Mouse (Mus musculus): ENCODE measurements around the gene Etv6. TPM values are rescaled to one million over a fixed set of nuclear protein-coding genes. Genes with fewer than 3 reads are reported as not detected.

Gene Etv6
- total RNA-seq, 2 experiments from 2014 or later, result 11.4 to 11.8 TPM

DNA sequence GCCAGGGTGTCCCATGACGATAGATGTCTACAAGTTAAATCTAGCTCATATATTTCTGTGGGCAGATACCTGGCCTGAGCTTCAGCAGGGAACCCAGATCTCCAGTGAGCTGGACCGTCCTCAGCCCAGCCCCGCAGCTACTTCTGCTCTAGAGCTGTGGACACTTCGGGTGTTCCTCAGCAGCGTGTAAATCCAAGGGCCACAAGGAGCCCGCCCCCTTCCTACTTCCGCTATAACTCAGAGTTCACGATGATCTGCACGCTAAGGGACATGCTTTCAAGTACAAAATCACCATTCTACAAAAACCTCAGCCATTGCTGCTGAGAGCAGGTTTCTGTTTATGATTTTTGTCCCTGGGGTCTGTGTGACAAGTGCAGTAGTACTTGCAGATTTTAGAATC, 211.8 kb downstream of the Etv6 start:
- DNase-seq (ENCODE audit: low spot score in 2 of 2), result no peak

GRCm38 (mm10) chr6:134248720-134249119, 213.2 kb downstream of the Etv6 start:
- no peak for DNase-seq (ENCODE audit: low spot score in 2 of 2)

DNA sequence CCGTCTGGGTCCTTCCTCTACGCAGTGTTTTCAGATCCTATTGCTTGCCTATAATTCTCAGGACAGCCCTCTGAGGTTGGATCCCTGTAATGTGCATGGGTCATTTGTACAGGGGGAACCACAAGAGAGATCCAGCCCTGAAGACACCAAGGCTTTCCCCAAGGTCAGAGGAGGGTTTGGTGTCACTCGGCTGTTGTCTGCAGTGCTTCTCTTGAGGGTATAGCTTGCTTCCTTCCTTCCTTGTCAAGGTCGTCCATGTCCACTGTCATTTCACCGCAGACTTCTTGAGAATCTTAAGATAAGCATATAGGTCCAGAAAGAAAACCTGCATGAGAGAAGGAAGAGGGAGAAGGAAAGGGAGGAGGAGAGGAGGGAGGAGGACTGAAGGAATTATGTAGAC, 215.3 kb downstream of the Etv6 start:
- no peak for DNase-seq (ENCODE audit: low spot score in 2 of 2)

GRCm38 (mm10) chr6:134251364-134251763, 215.9 kb downstream of the Etv6 start:
- no peak for DNase-seq (ENCODE audit: low spot score in 2 of 2)

GRCm38 (mm10) chr6:134252081-134252755, 216.7 kb downstream of the Etv6 start:
- no peak for DNase-seq (ENCODE audit: low spot score in 2 of 2)

GRCm38 (mm10) chr6:134256369-134256768, 220.9 kb downstream of the Etv6 start:
- no peak for DNase-seq (ENCODE audit: low spot score in 2 of 2)

GRCm38 (mm10) chr6:134259913-134260312, 224.4 kb downstream of the Etv6 start:
- DNase-seq (ENCODE audit: low spot score in 2 of 2), result no peak

GRCm38 (mm10) chr6:134261904-134262303, 226.4 kb downstream of the Etv6 start:
- DNase-seq (ENCODE audit: low spot score in 2 of 2), result no peak

DNA sequence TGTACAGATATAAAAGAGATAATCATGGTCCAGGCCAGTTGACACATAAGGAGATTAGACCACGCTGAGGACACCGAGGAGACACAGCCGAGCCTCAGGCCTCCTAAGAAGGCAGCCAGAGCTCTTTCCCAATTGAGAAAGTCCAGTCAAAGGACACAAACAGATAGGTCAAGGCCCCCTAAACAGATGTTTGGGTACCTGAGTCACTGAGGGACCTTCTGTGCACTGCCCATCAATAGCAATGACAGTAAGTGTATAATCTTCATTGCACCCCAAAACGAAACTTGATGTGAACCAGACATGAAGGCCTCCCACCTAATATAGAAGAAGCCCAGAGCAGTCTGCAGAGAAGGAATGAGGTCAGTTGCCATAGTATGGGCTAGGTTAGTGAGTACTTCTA, 226.9 kb downstream of the Etv6 start:
- DNase-seq (ENCODE audit: low spot score in 2 of 2), result no peak

GRCm38 (mm10) chr6:134262911-134263607, 227.6 kb downstream of the Etv6 start:
- DNase-seq (ENCODE audit: low spot score in 2 of 2), result no peak

DNA sequence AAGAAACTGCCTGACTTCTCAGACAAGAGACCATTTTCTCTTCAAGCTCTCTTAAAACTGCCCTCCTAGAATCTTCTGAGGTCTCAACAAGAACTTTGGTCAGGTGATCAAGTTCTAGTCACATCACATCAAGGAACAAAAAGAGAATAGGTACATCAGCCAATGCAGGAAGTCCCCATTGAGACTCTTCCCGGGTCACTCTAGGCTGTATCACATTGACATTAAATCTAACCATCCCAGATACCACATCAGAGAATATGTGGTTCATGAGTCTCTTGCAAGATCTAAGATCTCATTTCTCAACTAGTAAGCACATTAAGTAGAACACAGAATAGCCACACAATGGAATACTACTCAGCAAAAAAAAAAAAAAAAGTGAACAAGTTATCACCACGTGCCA, 238.4 kb downstream of the Etv6 start:
- no peak for DNase-seq (ENCODE audit: low spot score in 2 of 2)

GRCm38 (mm10) chr6:134276954-134277353, 241.5 kb downstream of the Etv6 start:
- no peak for DNase-seq (ENCODE audit: low spot score in 2 of 2)

DNA sequence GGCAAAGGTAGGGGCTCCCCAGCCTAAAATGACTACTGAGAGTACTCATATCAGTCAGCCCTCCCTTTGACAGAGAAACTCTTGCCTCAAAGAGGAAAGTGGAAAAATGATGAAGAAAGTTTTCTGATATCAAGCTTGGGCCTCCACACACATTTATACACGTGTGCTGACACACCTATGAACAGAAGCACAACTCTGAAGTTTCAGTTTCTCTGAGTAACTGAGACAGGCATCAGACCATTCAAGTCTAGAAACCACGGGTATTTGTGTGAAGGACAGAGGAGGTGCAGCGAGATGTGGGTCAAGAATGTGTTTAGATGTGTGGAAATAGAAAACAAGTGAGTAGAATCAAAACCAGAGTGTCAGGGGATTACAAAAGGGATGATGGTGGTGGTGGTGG, 246.6 kb downstream of the Etv6 start:
- no peak for DNase-seq (ENCODE audit: low spot score in 2 of 2)

DNA sequence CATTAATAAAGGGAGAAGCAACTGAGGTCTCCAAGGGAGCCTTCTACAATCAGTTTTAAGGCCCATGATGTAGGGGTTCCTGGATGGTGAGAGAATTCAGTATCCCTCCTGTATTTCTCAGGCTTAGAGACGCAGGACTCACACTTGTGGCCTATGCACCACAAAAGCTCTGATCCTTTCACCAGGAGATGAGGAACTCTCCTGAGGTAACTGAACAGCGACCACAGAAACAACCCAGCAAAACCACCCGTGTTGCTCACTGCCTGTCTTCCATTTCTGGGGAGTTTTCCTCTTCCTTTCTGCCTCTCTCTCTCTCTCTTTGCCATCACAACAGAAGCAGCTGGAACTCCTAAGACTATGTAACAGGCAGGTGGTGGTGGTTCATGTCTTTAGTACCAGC, 256.3 kb downstream of the Etv6 start:
- DNase-seq (ENCODE audit: low spot score in 2 of 2), result no peak

- no peak for DNase-seq (ENCODE audit: low spot score in 2 of 2)
Observed at GRCm38 (mm10) chr6:134292404-134292803, 256.9 kb downstream of the Etv6 start.

DNA sequence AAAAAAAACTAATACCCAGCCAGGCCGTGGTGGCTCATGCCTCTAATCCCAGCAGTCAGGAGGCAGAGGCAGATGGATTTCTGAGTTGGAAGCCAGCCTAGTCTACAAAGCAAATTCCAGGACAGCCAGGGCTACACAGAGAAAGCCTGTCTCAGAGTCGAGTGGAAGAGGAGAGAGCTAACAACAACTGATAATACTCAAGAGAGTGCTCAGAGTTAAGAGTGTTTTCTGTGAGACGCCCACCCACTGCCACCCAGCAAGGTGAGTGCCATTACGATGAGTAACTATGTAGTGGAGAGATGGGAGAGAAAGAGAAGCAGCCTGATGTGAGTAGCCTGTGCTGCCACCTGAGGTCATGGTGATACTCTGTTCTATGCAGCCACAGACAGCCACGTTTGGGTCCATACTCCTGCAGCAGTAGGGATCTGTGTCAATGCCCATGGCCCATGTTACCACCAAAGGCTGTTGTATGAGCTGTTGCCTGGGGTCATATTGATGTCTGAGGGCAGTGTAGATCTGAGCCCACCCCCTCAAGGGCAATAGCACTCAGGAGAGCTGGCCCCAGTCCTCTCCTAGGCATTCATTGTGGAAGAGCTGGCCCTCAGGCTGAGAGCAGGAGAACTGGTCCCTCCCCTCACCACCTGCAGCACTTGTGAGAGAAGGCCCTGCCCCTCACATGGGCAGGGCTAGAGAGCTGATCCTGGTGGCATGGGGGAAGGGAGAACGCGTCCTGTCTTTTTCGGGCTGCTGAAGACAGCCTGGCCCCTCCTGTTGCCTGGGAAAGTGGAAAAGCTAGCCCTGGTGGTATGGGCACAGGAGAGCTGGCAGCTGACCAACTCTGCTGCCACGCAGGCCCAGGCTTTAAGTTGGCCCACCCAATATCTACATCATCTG, 258.4 kb downstream of the Etv6 start:
- DNase-seq (ENCODE audit: low spot score in 2 of 2), result no peak

GRCm38 (mm10) chr6:134297884-134298619, 262.6 kb downstream of the Etv6 start:
- DNase-seq (ENCODE audit: low spot score in 2 of 2), result no peak

- no peak for DNase-seq (ENCODE audit: low spot score in 2 of 2)
Observed at GRCm38 (mm10) chr6:134301951-134302350, 266.5 kb downstream of the Etv6 start.

DNA sequence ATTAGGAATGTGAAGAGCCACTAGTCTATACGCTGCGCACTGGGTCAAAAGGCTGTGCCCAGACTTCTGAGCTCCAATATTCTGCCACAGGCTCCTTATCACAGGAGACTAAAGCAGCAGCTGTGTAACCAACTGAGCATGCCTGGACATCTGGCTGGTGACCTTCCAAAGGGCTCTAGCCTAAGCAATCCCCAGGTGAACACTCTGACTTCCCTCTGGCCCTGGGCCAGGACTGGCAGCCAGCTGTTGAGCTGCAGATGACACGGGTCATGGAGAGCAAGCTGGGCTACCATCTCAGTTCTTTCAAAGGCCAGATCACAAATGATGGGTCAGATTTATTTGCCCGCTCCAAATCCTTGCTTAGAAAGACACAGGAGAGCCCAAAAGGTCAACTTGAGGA, 275.8 kb downstream of the Etv6 start:
- no peak for DNase-seq (ENCODE audit: low spot score in 2 of 2)

- no peak for DNase-seq (ENCODE audit: low spot score in 2 of 2)
Observed at GRCm38 (mm10) chr6:134312571-134312970, 277.1 kb downstream of the Etv6 start.

GRCm38 (mm10) chr6:134317371-134317770, 281.9 kb downstream of the Etv6 start:
- peak; percentile 22 to 54 for DNase-seq (ENCODE audit: low spot score in 2 of 2)
